Mouse (Mus musculus) embryonic facial prominence, embryonic 13.5 days (tissue): ENCODE data around the gene Cebpg. TPM values are rescaled to one million over a fixed set of nuclear protein-coding genes. Genes with fewer than 3 reads are reported as not detected.

Experiments
- ATAC-seq: fragments of 200-750 bp; cut with Nextera tagmentation; 2 replicates; pipeline ENCODE4 v1.8.0; 2017; ENCODE audit warnings: low read depth; ENCODE audit not compliant: insufficient number of reproducible peaks, insufficient read depth, low FRiP score, low TSS enrichment
- H3K27ac ChIP-seq: fragments of 300-500 bp; sonication (generic); 2 replicates; pipeline ENCODE4 v1.5.1; 2015; ENCODE audit warnings: moderate library complexity, mild to moderate bottlenecking, inconsistent platforms
- H3K27me3 ChIP-seq: fragments of 300-500 bp; sonication (generic); 2 replicates; pipeline ENCODE4 v1.6.1; 2015; ENCODE audit warnings: mild to moderate bottlenecking, inconsistent platforms
- H3K36me3 ChIP-seq: fragments of 300-500 bp; sonication (generic); 2 replicates; pipeline ENCODE4 v1.6.1; 2015; ENCODE audit warnings: mild to moderate bottlenecking, inconsistent platforms
- H3K4me1 ChIP-seq: fragments of 300-500 bp; sonication (generic); 2 replicates; pipeline ENCODE4 v1.6.1; 2015; ENCODE audit warnings: inconsistent platforms
- H3K4me2 ChIP-seq: fragments of 300-500 bp; sonication (generic); 2 replicates; pipeline ENCODE4 v1.6.1; 2015; ENCODE audit warnings: moderate library complexity, mild to moderate bottlenecking, inconsistent platforms
- H3K4me3 ChIP-seq: fragments of 300-500 bp; sonication (generic); 2 replicates; pipeline ENCODE4 v1.5.1; 2015; ENCODE audit warnings: mild to moderate bottlenecking, inconsistent platforms
- H3K9ac ChIP-seq: fragments of 300-500 bp; sonication (generic); 2 replicates; pipeline ENCODE4 v1.6.1; 2015; ENCODE audit warnings: mild to moderate bottlenecking, inconsistent platforms
- H3K9me3 ChIP-seq: fragments of 300-500 bp; sonication (generic); 2 replicates; pipeline ENCODE4 v1.6.1; 2016; ENCODE audit warnings: inconsistent platforms
- WGBS: fragments of 180-500 bp; shearing (Covaris S2); methylation state at CpG from one replicate; pipeline ENCODE4 v1.1.7; 2015; ENCODE audit warnings: mixed read lengths; 5-methylcytosine and 5-hydroxymethylcytosine counted together
- polyA plus RNA-seq: library from polyadenylated mRNA; unstranded; fragments of >200 nt; fragmentation: Nextera tagmentation; extraction: Ambion mirVana; gene quantifications from 2 replicates; pipeline ENCODE4 v1.2.1, GENCODE M21; 2015

Cebpg gene
- polyA plus RNA-seq, 1 experiment from 2014 or later: 52.5 TPM

GRCm38 (mm10) chr7:35035141-35035553, 21.2 kb downstream of the Cebpg start:
- Histone ChIP-seq H3K27ac (peak overlapping the region; percentile 39), H3K36me3 (peaks cover 50% of the 10 kb centered on the region), H3K27me3 (no peaks in the 10 kb centered on the region), H3K9me3 (no peaks in the 10 kb centered on the region), H3K4me2 (no peak overlapping the region), H3K4me1 (peaks cover 19% of the 10 kb centered on the region), H3K9ac (no peak overlapping the region), H3K4me3 (no peak overlapping the region)
- WGBS: 29% methylated on average over 6 of the region's 6 CpGs
- no peak for ATAC-seq

DNA sequence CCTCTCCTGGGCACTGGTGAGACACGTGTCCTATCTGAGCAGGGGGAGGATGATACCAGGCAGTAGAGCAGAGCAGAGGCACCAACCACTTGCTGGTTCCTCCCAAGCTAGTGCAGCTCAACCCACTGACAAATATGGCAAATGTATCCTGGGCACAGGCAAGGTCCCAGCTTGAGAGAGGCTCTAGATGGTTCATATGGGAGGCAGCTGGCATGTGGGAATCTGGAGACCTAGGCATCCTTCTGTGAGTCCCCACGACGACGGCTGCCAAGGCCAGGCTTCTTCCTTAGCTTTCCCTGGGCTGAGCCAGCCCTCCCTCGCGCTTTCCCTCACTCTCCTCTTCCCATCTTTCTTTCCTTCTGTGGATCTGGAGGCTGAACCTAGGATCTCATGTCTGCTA, 25.8 kb downstream of the Cebpg start:
- peaks cover 25% of the 10 kb centered on the region for H3K4me1 ChIP-seq
- peaks cover 35% of the 10 kb centered on the region for H3K36me3 ChIP-seq
- WGBS: 77% methylated on average over 6 of the region's 6 CpGs

DNA sequence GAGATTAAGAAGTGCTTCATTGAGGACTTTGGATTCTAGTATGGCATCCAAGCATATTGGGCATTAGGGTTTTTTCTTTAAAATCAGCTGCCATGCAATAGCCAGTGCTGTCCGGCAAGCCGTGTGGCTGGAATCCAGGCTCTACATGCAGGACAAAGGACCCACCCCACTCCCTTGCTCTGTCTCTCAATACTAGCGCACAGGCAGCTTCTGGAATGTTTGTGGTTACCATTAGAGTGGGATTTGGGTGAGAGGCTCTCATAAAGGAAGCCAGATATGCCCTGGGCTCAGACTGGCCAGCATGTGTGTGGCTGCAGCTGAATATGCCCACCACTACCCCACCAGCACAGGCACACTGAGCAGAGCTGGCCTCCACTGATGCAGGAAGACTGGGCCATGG, 26.7 kb downstream of the Cebpg start:
- Histone ChIP-seq H3K36me3 (peaks cover 31% of the 10 kb centered on the region), H3K4me3 (no peak overlapping the region), H3K27me3 (no peaks in the 10 kb centered on the region), H3K9me3 (no peaks in the 10 kb centered on the region), H3K27ac (no peak overlapping the region), H3K9ac (0 out of 2 replicates have a peak overlapping the region, but pooled peaks have one; percentile 16), H3K4me2 (no peak overlapping the region), H3K4me1 (peaks cover 16% of the 10 kb centered on the region)
- WGBS: 79% methylated on average over 3 of the region's 3 CpGs
- no peak for ATAC-seq

More for the DNA sequence above, 25.8 kb downstream of the Cebpg start:
- ATAC-seq: no peak
- Histone ChIP-seq H3K4me2 (no peak overlapping the region), H3K27me3 (no peaks in the 10 kb centered on the region), H3K9me3 (no peaks in the 10 kb centered on the region), H3K4me3 (no peak overlapping the region), H3K27ac (no peak overlapping the region), H3K9ac (no peak overlapping the region)

DNA sequence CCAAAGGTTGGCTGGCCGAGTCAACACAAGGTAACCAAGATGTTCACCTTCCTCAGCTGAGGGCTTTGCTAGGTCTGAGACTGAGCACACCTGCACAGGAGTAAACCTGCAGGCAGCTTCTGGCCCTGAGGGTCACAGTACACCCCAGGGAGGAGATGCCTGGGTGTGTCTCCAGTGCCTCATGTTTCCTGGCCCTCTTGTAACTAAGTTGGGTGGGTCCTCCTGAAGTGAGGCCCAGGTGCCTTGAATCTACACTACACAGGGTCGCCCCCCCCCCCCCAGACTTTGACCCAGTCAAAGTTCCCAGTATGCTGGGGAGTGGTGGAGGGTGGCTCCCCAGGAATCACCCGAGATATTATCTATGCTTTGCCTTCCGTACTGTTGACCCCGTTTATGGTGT, 27.1 kb downstream of the Cebpg start:
- H3K4me1 ChIP-seq: peaks cover 15% of the 10 kb centered on the region
- H3K36me3 ChIP-seq: peaks cover 28% of the 10 kb centered on the region
- no peak for ATAC-seq
- no peaks in the 10 kb centered on the region for H3K9me3 ChIP-seq
- no peak overlapping the region for H3K4me2 ChIP-seq
- no peak overlapping the region for H3K9ac ChIP-seq
- H3K27me3 ChIP-seq: no peaks in the 10 kb centered on the region
- H3K27ac ChIP-seq: no peak overlapping the region
- 82% methylated on average over 5 of the region's 5 CpGs for WGBS
- no peak overlapping the region for H3K4me3 ChIP-seq

DNA sequence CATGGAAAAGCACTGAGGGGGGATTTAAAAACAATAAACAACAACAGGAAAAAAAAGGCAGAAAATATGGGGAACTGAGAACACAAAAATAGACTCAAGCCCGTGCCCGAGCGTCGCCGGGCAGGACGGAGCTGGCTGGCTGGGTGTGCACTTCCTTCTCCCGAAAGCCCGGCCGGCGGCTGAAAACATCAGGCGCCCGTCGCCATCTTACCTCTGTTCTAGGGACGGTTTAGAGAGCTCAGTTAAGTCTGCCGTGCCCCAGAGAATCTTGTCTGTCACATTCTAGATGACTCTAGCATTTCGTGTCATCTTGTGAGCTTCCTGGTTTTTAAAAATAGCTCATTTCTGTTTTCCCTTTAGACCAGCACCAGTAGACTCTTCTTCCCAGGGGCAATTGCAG, 27.8 kb downstream of the Cebpg start:
- H3K36me3 ChIP-seq: peaks cover 23% of the 10 kb centered on the region
- no peak overlapping the region for H3K4me3 ChIP-seq
- no peak overlapping the region for H3K9ac ChIP-seq
- no peaks in the 10 kb centered on the region for H3K9me3 ChIP-seq
- H3K27ac ChIP-seq: 0 out of 2 replicates have a peak overlapping the region, but pooled peaks have one; percentile 1
- H3K4me1 ChIP-seq: peaks cover 15% of the 10 kb centered on the region
- H3K4me2 ChIP-seq: no peak overlapping the region
- ATAC-seq: no peak
- H3K27me3 ChIP-seq: no peaks in the 10 kb centered on the region
- WGBS: 81% methylated on average over 16 of the region's 16 CpGs

DNA sequence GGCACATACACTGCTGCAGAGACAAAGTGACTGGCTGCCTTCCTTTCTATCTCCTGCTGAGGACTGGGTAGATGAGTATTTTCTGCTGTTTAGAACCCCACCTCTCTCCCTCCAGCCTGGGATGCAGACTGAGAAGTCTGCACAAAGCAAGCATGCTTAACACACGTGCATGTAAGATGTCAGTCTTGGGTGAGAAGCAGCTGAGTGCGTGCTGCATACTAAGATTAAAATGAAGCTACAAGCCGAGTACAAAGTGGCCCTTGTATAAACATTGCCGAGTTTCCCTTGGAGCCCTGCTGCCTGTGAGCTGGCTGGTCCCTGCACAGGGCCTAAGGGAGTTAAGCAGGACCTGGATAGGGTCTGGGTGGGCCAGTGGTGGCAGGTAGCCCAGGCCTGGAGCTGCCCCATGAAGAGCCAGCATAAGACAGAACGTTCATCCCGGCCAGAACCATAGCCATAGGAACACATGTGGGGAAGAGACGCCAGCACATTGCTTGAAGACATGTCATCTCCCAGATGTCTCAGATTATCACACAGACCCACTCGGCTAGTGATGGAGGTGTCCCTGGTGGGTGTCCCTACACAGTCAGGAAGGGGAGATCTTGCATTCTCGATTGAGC, 28.5 kb downstream of the Cebpg start:
- Histone ChIP-seq H3K27me3 (no peaks in the 10 kb centered on the region), H3K4me1 (peaks cover 15% of the 10 kb centered on the region), H3K36me3 (peaks cover 17% of the 10 kb centered on the region), H3K4me3 (no peak overlapping the region), H3K4me2 (no peak overlapping the region), H3K27ac (peak overlapping the region; percentile 22; the same call in 1 of the 2 replicates), H3K9ac (no peak overlapping the region), H3K9me3 (no peaks in the 10 kb centered on the region)
- WGBS: 62% methylated on average over 9 of the region's 9 CpGs
- ATAC-seq: no peak

GRCm38 (mm10) chr7:35026838-35027291, 29.5 kb downstream of the Cebpg start:
- no peaks in the 10 kb centered on the region for H3K27me3 ChIP-seq
- no peak overlapping the region for H3K27ac ChIP-seq
- H3K9ac ChIP-seq: no peak overlapping the region
- H3K4me3 ChIP-seq: no peak overlapping the region
- ATAC-seq: no peak
- peaks cover 12% of the 10 kb centered on the region for H3K36me3 ChIP-seq
- no peaks in the 10 kb centered on the region for H3K9me3 ChIP-seq
- WGBS: 68% methylated on average over 3 of the region's 3 CpGs
- H3K4me2 ChIP-seq: no peak overlapping the region
- peaks cover 15% of the 10 kb centered on the region for H3K4me1 ChIP-seq

- no peak for ATAC-seq
- H3K4me2 ChIP-seq: no peak overlapping the region
- WGBS: 73% methylated on average over 4 of the region's 4 CpGs
- peaks cover 15% of the 10 kb centered on the region for H3K4me1 ChIP-seq
- H3K27ac ChIP-seq: no peak overlapping the region
- no peaks in the 10 kb centered on the region for H3K27me3 ChIP-seq
- H3K36me3 ChIP-seq: peaks cover 14% of the 10 kb centered on the region
- H3K9me3 ChIP-seq: no peaks in the 10 kb centered on the region
- no peak overlapping the region for H3K4me3 ChIP-seq
- no peak overlapping the region for H3K9ac ChIP-seq
These were observed 30.1 kb downstream of the Cebpg start for GRCm38 (mm10) chr7:35026276-35026630.

DNA sequence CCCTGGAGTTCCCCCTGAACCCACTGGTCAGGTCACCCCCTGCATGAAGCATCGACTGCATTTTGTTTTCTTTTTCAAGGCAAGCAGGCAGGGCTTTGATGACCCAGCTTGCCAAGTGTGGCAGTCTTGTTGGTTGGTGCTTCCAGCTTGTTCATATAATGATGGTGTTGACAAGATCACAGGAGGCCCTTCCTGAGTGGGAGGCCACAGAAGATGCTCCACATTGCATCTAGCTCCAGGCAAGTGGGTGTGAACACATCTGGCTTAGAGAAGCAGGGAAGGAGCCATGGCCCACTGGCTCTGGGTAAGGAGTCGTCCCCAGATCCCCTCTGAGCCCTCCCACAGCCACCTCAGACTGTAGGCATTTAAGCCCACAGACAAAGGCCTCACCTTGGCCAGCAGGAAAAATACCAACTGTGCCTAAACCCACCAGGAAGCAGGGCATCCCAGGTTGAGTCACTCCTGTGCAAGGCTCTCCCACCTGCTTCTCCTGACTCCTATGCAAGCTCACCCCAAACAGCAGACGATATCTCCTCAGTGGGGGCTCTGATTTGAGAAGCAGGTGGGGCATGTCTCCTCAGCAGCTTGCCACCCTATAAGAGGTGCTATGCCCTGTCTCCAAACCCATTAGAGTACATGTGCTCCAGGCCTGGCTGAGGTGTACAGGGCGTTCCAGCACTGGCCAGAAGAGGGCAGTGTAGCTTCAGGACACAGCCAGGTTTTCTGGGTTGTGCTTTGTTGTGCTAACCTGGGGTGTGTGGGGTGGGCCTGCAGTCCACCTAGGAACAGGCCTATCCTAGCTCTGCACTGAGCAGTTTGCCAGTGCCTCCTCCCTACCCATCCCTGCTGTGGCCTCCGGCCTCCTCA, 30.7 kb downstream of the Cebpg start:
- peaks cover 15% of the 10 kb centered on the region for H3K4me1 ChIP-seq
- H3K4me2 ChIP-seq: no peak overlapping the region
- H3K4me3 ChIP-seq: no peak overlapping the region
- no peaks in the 10 kb centered on the region for H3K9me3 ChIP-seq
- peaks cover 19% of the 10 kb centered on the region for H3K36me3 ChIP-seq
- no peaks in the 10 kb centered on the region for H3K27me3 ChIP-seq
- ATAC-seq: no peak
- WGBS: 43% methylated on average over 5 of the region's 5 CpGs
- H3K9ac ChIP-seq: 0 out of 2 replicates have a peak overlapping the region, but pooled peaks have one; percentile 22
- H3K27ac ChIP-seq: no peak overlapping the region

- H3K4me3 ChIP-seq: no peak overlapping the region
- no peak overlapping the region for H3K9ac ChIP-seq
- no peaks in the 10 kb centered on the region for H3K27me3 ChIP-seq
- H3K4me2 ChIP-seq: no peak overlapping the region
- peaks cover 23% of the 10 kb centered on the region for H3K36me3 ChIP-seq
- H3K4me1 ChIP-seq: peaks cover 10% of the 10 kb centered on the region
- WGBS: 72% methylated on average over 1 of the region's 1 CpGs
- ATAC-seq: no peak
- H3K9me3 ChIP-seq: no peaks in the 10 kb centered on the region
- no peak overlapping the region for H3K27ac ChIP-seq
These were observed 31.9 kb downstream of the Cebpg start for GRCm38 (mm10) chr7:35024426-35024825.

DNA sequence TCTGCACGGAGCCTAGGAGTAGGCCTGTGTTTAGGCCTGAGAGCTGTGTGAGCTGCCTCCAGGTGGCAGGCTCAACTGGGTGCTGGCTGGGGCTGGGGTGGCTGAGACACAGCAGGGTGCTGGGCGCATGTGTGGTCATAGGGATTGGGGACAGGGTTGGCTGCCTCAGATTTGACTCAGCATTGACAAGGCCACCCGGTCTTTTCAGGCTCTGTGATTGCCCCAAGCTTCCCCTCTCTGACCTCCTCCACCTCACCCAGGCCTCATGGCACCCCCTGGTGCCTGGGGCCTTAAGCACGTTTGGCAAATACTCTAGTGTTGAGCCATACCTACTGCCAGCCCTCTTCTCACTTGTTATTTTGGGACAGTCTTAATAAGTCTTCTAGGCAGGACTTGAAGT, 33.1 kb downstream of the Cebpg start:
- Histone ChIP-seq H3K27ac (no peak overlapping the region), H3K36me3 (peaks cover 23% of the 10 kb centered on the region), H3K9ac (no peak overlapping the region), H3K4me3 (no peak overlapping the region), H3K4me2 (no peak overlapping the region), H3K9me3 (no peaks in the 10 kb centered on the region), H3K27me3 (no peaks in the 10 kb centered on the region), H3K4me1 (peaks cover 4% of the 10 kb centered on the region; the same call in 1 of the 2 replicates)
- ATAC-seq: no peak
- WGBS: 78% methylated on average over 4 of the region's 4 CpGs

DNA sequence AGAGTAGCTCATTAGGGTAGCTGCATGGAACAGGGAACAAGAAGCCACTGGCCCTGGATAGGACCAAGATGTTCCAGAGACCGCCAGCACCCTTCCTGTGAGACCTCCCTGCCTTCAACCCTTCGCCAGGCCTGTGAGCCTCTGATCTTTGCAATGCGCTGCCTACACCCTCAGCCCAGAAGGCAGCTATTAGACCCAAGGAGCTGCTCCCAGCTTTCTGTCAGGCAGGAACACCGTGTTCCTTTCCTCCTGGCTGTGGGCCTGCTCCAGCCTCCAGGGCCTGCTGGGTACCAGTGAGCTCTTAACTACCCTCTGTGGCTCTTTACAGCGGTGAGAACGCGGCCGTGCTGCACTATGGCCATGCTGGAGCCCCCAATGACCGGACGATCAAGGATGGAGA, 35.0 kb downstream of the Cebpg start:
- no peak overlapping the region for H3K9ac ChIP-seq
- no peaks in the 10 kb centered on the region for H3K9me3 ChIP-seq
- WGBS: 88% methylated on average over 10 of the region's 10 CpGs
- no peaks in the 10 kb centered on the region for H3K4me1 ChIP-seq
- no peak overlapping the region for H3K4me3 ChIP-seq
- no peak overlapping the region for H3K4me2 ChIP-seq
- ATAC-seq: no peak
- no peak overlapping the region for H3K27ac ChIP-seq
- H3K36me3 ChIP-seq: peaks cover 23% of the 10 kb centered on the region
- H3K27me3 ChIP-seq: no peaks in the 10 kb centered on the region
